Mouse (Mus musculus) intestine, postnatal 0 days (tissue): ENCODE measurements around the gene Kcnip4. TPM values are rescaled to one million over a fixed set of nuclear protein-coding genes. Genes with fewer than 3 reads are reported as not detected.

ENCODE experiments used
- ATAC-seq: fragments of 200-750 bp; cut with Nextera tagmentation; 2 replicates; pipeline ENCODE4 v1.8.0; 2017; ENCODE audit warnings: mild to moderate bottlenecking, moderate TSS enrichment, moderate library complexity
- H3K27ac ChIP-seq: fragments of 300-500 bp; sonication (generic); 2 replicates; pipeline ENCODE4 v1.5.1; 2014; ENCODE audit warnings: mild to moderate bottlenecking, low read depth, low read length, moderate library complexity
- H3K27me3 ChIP-seq: fragments of 300-500 bp; sonication (generic); replicated peaks from 2 replicates; pipeline ENCODE4 v1.6.1; 2014; ENCODE audit warnings: low read length, mixed read lengths; ENCODE audit not compliant: control insufficient read depth, insufficient read depth
- H3K36me3 ChIP-seq: fragments of 300-500 bp; sonication (generic); 2 replicates; pipeline ENCODE4 v1.6.1; 2014; ENCODE audit warnings: mild to moderate bottlenecking, moderate library complexity; ENCODE audit not compliant: control insufficient read depth, insufficient read depth
- H3K4me1 ChIP-seq: fragments of 300-500 bp; sonication (generic); replicated peaks from 2 replicates; pipeline ENCODE4 v1.6.1; 2014; ENCODE audit warnings: antibody characterized with exemption, low read length, mixed read lengths; ENCODE audit not compliant: control insufficient read depth, insufficient read depth
- H3K4me2 ChIP-seq: fragments of 300-500 bp; sonication (generic); replicated peaks from 2 replicates; pipeline ENCODE4 v1.6.1; 2014; ENCODE audit warnings: low read depth, mild to moderate bottlenecking, moderate library complexity
- H3K4me3 ChIP-seq: fragments of 300-500 bp; sonication (generic); 2 replicates; pipeline ENCODE4 v1.5.1; 2014; ENCODE audit warnings: low read depth, low read length
- H3K9ac ChIP-seq: fragments of 300-500 bp; sonication (generic); 2 replicates; pipeline ENCODE4 v1.6.1; 2014; ENCODE audit warnings: mild to moderate bottlenecking, low read depth, low read length
- H3K9me3 ChIP-seq: fragments of 300-500 bp; sonication (generic); 2 replicates; pipeline ENCODE4 v1.6.1; 2016; ENCODE audit warnings: mixed run types; ENCODE audit not compliant: control insufficient read depth
- CTCF ChIP-seq: sonication (generic); IDR thresholded peaks from 2 replicates; pipeline ENCODE4 v1.5.1; 2016; ENCODE audit warnings: low read depth, mild to moderate bottlenecking, control low read depth, antibody characterized with exemption, moderate library complexity
- WGBS: fragments of 180-500 bp; shearing (Covaris S2); extraction: QIAGEN DNeasy Blood & Tissue Kit; methylation state at CpG from one replicate; pipeline ENCODE4 v1.1.7; 2014; 5-methylcytosine and 5-hydroxymethylcytosine counted together
- polyA plus RNA-seq: library from polyadenylated mRNA; unstranded; fragments of >200 nt; fragmentation: Nextera tagmentation; extraction: Ambion mirVana; gene quantifications from 2 replicates; pipeline ENCODE4 v1.2.1, GENCODE M21; 2015

Gene Kcnip4
- polyA plus RNA-seq, 1 experiment from 2014 or later, result 1.5 TPM

- no peaks in the 10 kb centered on the region for H3K9me3 ChIP-seq
- TF ChIP-seq CTCF, result no peak
- no peak overlapping the region for H3K27ac ChIP-seq
- 87% methylated on average over 3 of the region's 3 CpGs for WGBS
- H3K36me3 ChIP-seq, result no peaks in the 10 kb centered on the region
- ATAC-seq, result no peak
- H3K4me3 ChIP-seq, result no peak overlapping the region
- H3K4me2 ChIP-seq, result no peak overlapping the region
- no peak overlapping the region for H3K9ac ChIP-seq
- H3K27me3 ChIP-seq, result no peaks in the 10 kb centered on the region
- H3K4me1 ChIP-seq, result no peaks in the 10 kb centered on the region
Observed at GRCm38 (mm10) chr5:48705997-48706396, 818.7 kb downstream of the Kcnip4 start.

- H3K4me1 ChIP-seq, result no peaks in the 10 kb centered on the region
- no peak overlapping the region for H3K27ac ChIP-seq
- no peaks in the 10 kb centered on the region for H3K36me3 ChIP-seq
- WGBS, result 84% methylated on average over 3 of the region's 3 CpGs
- TF ChIP-seq CTCF, result no peak
- no peak for ATAC-seq
- H3K9ac ChIP-seq, result no peak overlapping the region
- H3K27me3 ChIP-seq, result no peaks in the 10 kb centered on the region
- H3K9me3 ChIP-seq, result no peaks in the 10 kb centered on the region
- H3K4me2 ChIP-seq, result no peak overlapping the region
- no peak overlapping the region for H3K4me3 ChIP-seq
Observed at GRCm38 (mm10) chr5:48687068-48687467, 837.6 kb downstream of the Kcnip4 start.

GRCm38 (mm10) chr5:48679733-48680595 lies 844.7 kb downstream of the Kcnip4 start:
- H3K27me3 ChIP-seq, result no peaks in the 10 kb centered on the region
- H3K4me2 ChIP-seq, result peak overlapping the region; percentile 37
- TF ChIP-seq CTCF, result no peak
- peak; percentile 86 for ATAC-seq
- H3K4me1 ChIP-seq, result no peaks in the 10 kb centered on the region
- H3K9me3 ChIP-seq, result no peaks in the 10 kb centered on the region
- WGBS, result 38% methylated on average over 8 of the region's 8 CpGs
- H3K36me3 ChIP-seq, result no peaks in the 10 kb centered on the region
- no peak overlapping the region for H3K4me3 ChIP-seq
- no peak overlapping the region for H3K9ac ChIP-seq
- H3K27ac ChIP-seq, result no peak overlapping the region

GRCm38 (mm10) chr5:48662504-48662903 lies 862.2 kb downstream of the Kcnip4 start:
- TF ChIP-seq CTCF, result no peak

GRCm38 (mm10) chr5:48659975-48660374 lies 864.7 kb downstream of the Kcnip4 start:
- no peaks in the 10 kb centered on the region for H3K27me3 ChIP-seq
- H3K27ac ChIP-seq, result no peak overlapping the region
- H3K9me3 ChIP-seq, result no peaks in the 10 kb centered on the region
- H3K4me2 ChIP-seq, result no peak overlapping the region
- 96% methylated on average over 3 of the region's 3 CpGs for WGBS
- ATAC-seq, result no peak
- no peak for TF ChIP-seq CTCF
- no peaks in the 10 kb centered on the region for H3K4me1 ChIP-seq
- H3K36me3 ChIP-seq, result no peaks in the 10 kb centered on the region
- H3K4me3 ChIP-seq, result no peak overlapping the region
- no peak overlapping the region for H3K9ac ChIP-seq

More at GRCm38 (mm10) chr5:48662504-48662903, 862.2 kb downstream of the Kcnip4 start:
- no peaks in the 10 kb centered on the region for H3K36me3 ChIP-seq
- H3K4me2 ChIP-seq, result no peak overlapping the region
- H3K4me1 ChIP-seq, result no peaks in the 10 kb centered on the region
- no peaks in the 10 kb centered on the region for H3K9me3 ChIP-seq
- no peak overlapping the region for H3K27ac ChIP-seq
- H3K9ac ChIP-seq, result no peak overlapping the region
- H3K4me3 ChIP-seq, result no peak overlapping the region
- 91% methylated on average over 3 of the region's 3 CpGs for WGBS
- no peaks in the 10 kb centered on the region for H3K27me3 ChIP-seq
- ATAC-seq, result no peak

- Histone ChIP-seq H3K4me3 (no peak overlapping the region), H3K9ac (no peak overlapping the region), H3K36me3 (no peaks in the 10 kb centered on the region), H3K4me1 (no peaks in the 10 kb centered on the region; the same call in 1 of the 2 replicates), H3K27me3 (no peaks in the 10 kb centered on the region), H3K27ac (no peak overlapping the region), H3K4me2 (no peak overlapping the region), H3K9me3 (no peaks in the 10 kb centered on the region)
- no peak for ATAC-seq
- no peak for TF ChIP-seq CTCF
- WGBS, result 60% methylated on average over 4 of the region's 4 CpGs
Observed at GRCm38 (mm10) chr5:48650496-48650895, 874.2 kb downstream of the Kcnip4 start.
